Mouse (Mus musculus): Measurements from ENCODE around the gene Pcdh15. TPM values are rescaled to one million over a fixed set of nuclear protein-coding genes. Genes with fewer than 3 reads are reported as not detected.

Gene Pcdh15
- polyA plus RNA-seq, 1 experiment = 6.0 TPM

- no peaks in the 10 kb centered on the region for H3K4me1 ChIP-seq (ENCODE audit: control insufficient read depth, insufficient read depth, low read length)
- H3K27ac ChIP-seq (ENCODE audit: insufficient read depth, low read length) = no peak overlapping the region
- no peak for DNase-seq
- no peak for TF ChIP-seq POLR2A (IDR thresholded peaks at IDR 0.05; ENCODE audit: borderline replicate concordance, insufficient read depth, low read length)
- no peak for TF ChIP-seq CTCF (IDR thresholded peaks at IDR 0.05; ENCODE audit: borderline replicate concordance, insufficient read depth, low read depth, low read length)
- WGBS = 76% methylated on average over 4 of the region's 4 CpGs
- no peak overlapping the region for H3K4me3 ChIP-seq (replicated peaks; ENCODE audit: insufficient read depth, low read depth, low read length)
- H3K27me3 ChIP-seq (ENCODE audit: control insufficient read depth, insufficient read depth, low read length) = no peaks in the 10 kb centered on the region
Observed at GRCm38 (mm10) chr10:73953362-73953761, 854.2 kb downstream of the Pcdh15 start.

DNA sequence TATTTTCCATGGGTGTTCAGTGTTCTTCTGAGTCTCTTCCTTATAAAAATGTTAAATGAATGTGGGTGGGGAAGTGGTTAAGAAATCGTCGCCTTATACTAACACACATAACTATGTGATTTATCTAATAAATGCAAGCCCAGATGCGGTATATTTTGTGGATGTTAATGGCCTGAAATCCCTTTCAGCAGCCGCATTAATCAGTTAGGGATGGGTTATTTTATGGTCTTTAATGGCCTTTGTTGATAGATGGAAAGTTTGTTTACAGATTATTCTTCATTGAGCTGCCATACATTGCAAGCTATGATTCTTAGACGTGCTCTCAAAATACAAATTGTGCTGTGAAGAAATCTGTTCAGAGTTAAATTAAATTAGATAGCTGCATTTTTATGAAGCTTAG is 884.9 kb downstream of the Pcdh15 start:
- H3K4me1 ChIP-seq (ENCODE audit: control insufficient read depth, insufficient read depth, low read length) = no peaks in the 10 kb centered on the region
- no peaks in the 10 kb centered on the region for H3K27me3 ChIP-seq (ENCODE audit: control insufficient read depth, insufficient read depth, low read length)
- H3K4me3 ChIP-seq (replicated peaks; ENCODE audit: insufficient read depth, low read depth, low read length) = no peak overlapping the region
- H3K27ac ChIP-seq (ENCODE audit: insufficient read depth, low read length) = no peak overlapping the region
- 83% methylated on average over 5 of the region's 5 CpGs for WGBS
- DNase-seq = no peak
- TF ChIP-seq CTCF (IDR thresholded peaks at IDR 0.05; ENCODE audit: borderline replicate concordance, insufficient read depth, low read depth, low read length) (no peak), POLR2A (IDR thresholded peaks at IDR 0.05; ENCODE audit: borderline replicate concordance, insufficient read depth, low read length) (no peak)

DNA sequence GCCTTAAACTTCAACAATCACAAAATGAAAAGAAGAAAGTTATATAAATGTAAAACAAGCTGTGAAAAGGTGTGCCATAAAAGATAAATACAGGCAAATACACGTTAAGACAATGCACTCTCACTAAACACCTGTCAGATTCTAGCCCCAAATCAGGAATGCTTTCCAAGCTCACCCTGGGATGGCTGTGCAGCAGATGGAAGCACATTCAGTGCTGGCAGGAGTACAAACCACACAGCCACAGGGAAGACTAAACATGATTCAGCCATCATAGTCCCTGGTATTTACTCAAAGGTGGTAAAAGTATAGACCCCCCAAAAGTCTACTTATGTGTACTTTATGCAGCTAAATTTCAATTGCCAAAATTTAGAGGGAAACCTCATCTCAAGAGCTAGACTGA is 909.7 kb downstream of the Pcdh15 start:
- 2% methylated on average over 1 of the region's 1 CpGs for WGBS
- Histone ChIP-seq H3K27ac (ENCODE audit: insufficient read depth, low read length) (no peak overlapping the region), H3K27me3 (ENCODE audit: control insufficient read depth, insufficient read depth, low read length) (no peaks in the 10 kb centered on the region; the same call in 1 of the 2 replicates), H3K4me3 (replicated peaks; ENCODE audit: insufficient read depth, low read depth, low read length) (no peak overlapping the region), H3K4me1 (ENCODE audit: control insufficient read depth, insufficient read depth, low read length) (no peaks in the 10 kb centered on the region)
- peak; percentile 88 to 94 for DNase-seq
- no peak for TF ChIP-seq POLR2A (IDR thresholded peaks at IDR 0.05; ENCODE audit: borderline replicate concordance, insufficient read depth, low read length)
- TF ChIP-seq CTCF (IDR thresholded peaks at IDR 0.05; ENCODE audit: borderline replicate concordance, insufficient read depth, low read depth, low read length) = no peak

DNA sequence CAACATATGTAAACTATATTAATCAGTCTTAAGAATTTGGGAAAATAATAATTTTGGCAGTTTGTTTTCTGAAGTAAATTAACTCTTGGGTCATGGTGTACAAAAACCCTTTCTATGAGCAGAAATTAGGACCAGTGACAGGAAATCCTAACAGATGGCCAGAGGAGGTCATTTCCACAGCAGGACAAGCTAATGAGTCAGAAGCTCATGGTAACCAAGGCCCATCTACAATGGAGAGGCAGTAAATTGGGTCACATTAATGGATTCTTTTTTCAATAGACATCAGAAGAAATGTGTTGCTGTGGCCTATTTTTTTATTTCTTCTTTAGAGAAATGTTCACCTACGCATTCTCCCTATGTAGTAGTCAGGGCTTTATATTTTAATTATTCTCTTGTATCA is 923.9 kb downstream of the Pcdh15 start:
- Histone ChIP-seq H3K4me1 (ENCODE audit: control insufficient read depth, insufficient read depth, low read length) (no peaks in the 10 kb centered on the region), H3K27me3 (ENCODE audit: control insufficient read depth, insufficient read depth, low read length) (no peaks in the 10 kb centered on the region), H3K27ac (ENCODE audit: insufficient read depth, low read length) (no peak overlapping the region), H3K4me3 (replicated peaks; ENCODE audit: insufficient read depth, low read depth, low read length) (no peak overlapping the region)
- WGBS = 48% methylated on average over 1 of the region's 1 CpGs
- peak; percentile 41 to 88 for DNase-seq
- TF ChIP-seq CTCF (IDR thresholded peaks at IDR 0.05; ENCODE audit: borderline replicate concordance, insufficient read depth, low read depth, low read length) (no peak), POLR2A (IDR thresholded peaks at IDR 0.05; ENCODE audit: borderline replicate concordance, insufficient read depth, low read length) (no peak)

DNA sequence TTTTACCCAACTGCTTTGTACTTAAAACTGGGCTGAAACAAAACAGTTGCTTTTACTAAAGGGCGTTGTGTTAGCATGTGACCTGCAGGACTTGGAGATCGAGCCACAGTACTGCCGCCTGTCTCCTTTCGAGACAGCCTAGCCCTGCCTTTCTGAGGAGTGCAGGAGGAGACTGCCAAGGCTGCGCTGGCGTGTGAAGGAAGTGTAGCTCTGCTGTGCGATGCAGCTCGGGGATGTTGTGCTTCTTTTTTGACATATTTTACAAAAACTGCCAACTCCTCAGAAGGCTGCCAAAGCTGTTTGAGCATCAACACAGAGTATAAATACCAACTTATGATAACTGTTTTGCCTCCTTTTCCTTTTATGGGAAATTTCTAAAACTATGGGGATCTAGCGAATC is 953.9 kb downstream of the Pcdh15 start:
- H3K27ac ChIP-seq (ENCODE audit: insufficient read depth, low read length) = no peak overlapping the region
- no peaks in the 10 kb centered on the region for H3K4me1 ChIP-seq (ENCODE audit: control insufficient read depth, insufficient read depth, low read length)
- TF ChIP-seq POLR2A (IDR thresholded peaks at IDR 0.05; ENCODE audit: borderline replicate concordance, insufficient read depth, low read length) (no peak), CTCF (IDR thresholded peaks at IDR 0.05; ENCODE audit: borderline replicate concordance, insufficient read depth, low read depth, low read length) (no peak)
- H3K27me3 ChIP-seq (ENCODE audit: control insufficient read depth, insufficient read depth, low read length) = no peaks in the 10 kb centered on the region
- H3K4me3 ChIP-seq (replicated peaks; ENCODE audit: insufficient read depth, low read depth, low read length) = no peak overlapping the region
- DNase-seq = peak; percentile 5 to 6
- WGBS = 18% methylated on average over 9 of the region's 9 CpGs

DNA sequence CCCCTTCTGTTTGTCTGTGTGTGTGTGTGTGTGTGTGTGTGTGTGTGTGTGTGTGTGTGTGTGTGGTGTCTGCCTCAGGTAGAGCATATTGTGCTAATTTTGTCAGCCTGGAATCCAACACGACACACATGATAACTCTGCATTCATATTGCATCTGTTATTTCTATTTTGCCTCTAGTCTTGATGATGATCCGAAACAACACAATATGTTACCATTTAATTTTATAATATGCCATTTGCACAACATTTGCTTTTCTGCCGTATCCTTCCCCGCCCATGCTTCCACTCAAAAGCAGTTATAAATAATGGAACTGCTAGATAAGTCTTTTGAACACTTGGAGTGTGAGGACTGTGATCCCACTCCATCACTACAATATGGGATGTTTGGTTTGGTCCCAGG is 987.5 kb downstream of the Pcdh15 start:
- DNase-seq = no peak
- no peak overlapping the region for H3K27ac ChIP-seq (ENCODE audit: insufficient read depth, low read length)
- no peak for TF ChIP-seq POLR2A (IDR thresholded peaks at IDR 0.05; ENCODE audit: borderline replicate concordance, insufficient read depth, low read length)
- TF ChIP-seq CTCF (IDR thresholded peaks at IDR 0.05; ENCODE audit: borderline replicate concordance, insufficient read depth, low read depth, low read length) = no peak
- H3K4me3 ChIP-seq (replicated peaks; ENCODE audit: insufficient read depth, low read depth, low read length) = no peak overlapping the region
- WGBS = 93% methylated on average over 4 of the region's 4 CpGs
- no peaks in the 10 kb centered on the region for H3K27me3 ChIP-seq (ENCODE audit: control insufficient read depth, insufficient read depth, low read length)
- H3K4me1 ChIP-seq (ENCODE audit: control insufficient read depth, insufficient read depth, low read length) = no peaks in the 10 kb centered on the region

GRCm38 (mm10) chr10:74098296-74098695 is 999.2 kb downstream of the Pcdh15 start:
- WGBS = 93% methylated on average over 1 of the region's 1 CpGs
- no peak for DNase-seq
- Histone ChIP-seq H3K4me1 (ENCODE audit: control insufficient read depth, insufficient read depth, low read length) (no peaks in the 10 kb centered on the region), H3K27ac (ENCODE audit: insufficient read depth, low read length) (no peak overlapping the region), H3K4me3 (replicated peaks; ENCODE audit: insufficient read depth, low read depth, low read length) (no peak overlapping the region), H3K27me3 (ENCODE audit: control insufficient read depth, insufficient read depth, low read length) (no peaks in the 10 kb centered on the region; the same call in 1 of the 2 replicates)
- TF ChIP-seq POLR2A (IDR thresholded peaks at IDR 0.05; ENCODE audit: borderline replicate concordance, insufficient read depth, low read length) (no peak), CTCF (IDR thresholded peaks at IDR 0.05; ENCODE audit: borderline replicate concordance, insufficient read depth, low read depth, low read length) (no peak)

DNA sequence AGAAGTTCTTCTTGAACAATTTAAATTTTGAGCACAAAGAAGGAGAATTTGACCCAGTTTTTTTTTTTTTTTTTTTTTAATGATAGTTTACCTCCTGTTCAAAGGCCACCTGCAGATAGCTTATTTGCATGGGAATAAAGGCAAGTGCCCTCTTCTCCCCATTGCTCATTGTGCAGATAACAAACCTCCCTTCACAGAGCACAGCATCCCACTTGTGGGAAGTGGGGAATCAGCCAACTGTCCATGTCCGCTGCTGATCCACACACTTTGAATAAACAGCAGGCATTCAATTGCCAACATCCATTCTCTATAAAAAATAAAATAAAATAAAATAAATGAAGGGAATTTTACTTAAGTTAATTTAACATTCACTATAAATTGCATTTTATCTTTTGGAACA is 1015.0 kb downstream of the Pcdh15 start:
- Histone ChIP-seq H3K27ac (ENCODE audit: insufficient read depth, low read length) (no peak overlapping the region), H3K4me1 (ENCODE audit: control insufficient read depth, insufficient read depth, low read length) (no peaks in the 10 kb centered on the region), H3K4me3 (replicated peaks; ENCODE audit: insufficient read depth, low read depth, low read length) (no peak overlapping the region), H3K27me3 (ENCODE audit: control insufficient read depth, insufficient read depth, low read length) (no peaks in the 10 kb centered on the region)
- TF ChIP-seq CTCF (IDR thresholded peaks at IDR 0.05; ENCODE audit: borderline replicate concordance, insufficient read depth, low read depth, low read length) = no peak
- TF ChIP-seq POLR2A (IDR thresholded peaks at IDR 0.05; ENCODE audit: borderline replicate concordance, insufficient read depth, low read length) = no peak
- WGBS = 24% methylated on average over 1 of the region's 1 CpGs
- peak in 1 of 2 experiments; percentile 8 for DNase-seq

All from cerebellum, adult 2 months (tissue).